Mouse (Mus musculus) heart, adult 2 months (tissue): Measurements from ENCODE around the gene Gcn1l1.

Experiments used
- CTCF ChIP-seq: fragments of 200-600 bp; IDR thresholded peaks from 2 replicates; pipeline ENCODE4 v1.8.1; 2022; ENCODE audit warnings: antibody characterized with exemption, mild to moderate bottlenecking, moderate library complexity
- EP300 ChIP-seq: fragments of 200-500 bp; IDR thresholded peaks from 2 replicates; pipeline ENCODE4 v1.6.1; 2011; ENCODE audit warnings: low read depth, low read length, control low read depth; ENCODE audit not compliant: insufficient read depth
- POLR2A ChIP-seq: fragments of 200-500 bp; IDR thresholded peaks from 2 replicates; pipeline ENCODE4 v1.6.1; 2011; ENCODE audit warnings: mild to moderate bottlenecking, low read depth, low read length, control low read depth; ENCODE audit not compliant: insufficient read depth

- TF ChIP-seq POLR2A = no peak
- TF ChIP-seq CTCF = no peak
- no peak for TF ChIP-seq EP300
Measured at GRCm38 (mm10) chr5:115657234-115657633, 92.2 kb downstream of the Gcn1l1 start.
